Mouse (Mus musculus) midbrain, postnatal 0 days (tissue): Measurements from ENCODE around the gene Fam169b. TPM values are rescaled to one million over a fixed set of nuclear protein-coding genes. Genes with fewer than 3 reads are reported as not detected.

Source experiments
- ATAC-seq: fragments of 200-750 bp; cut with Nextera tagmentation; 2 replicates; pipeline ENCODE4 v1.8.0; 2017; ENCODE audit warnings: moderate number of reproducible peaks, mild to moderate bottlenecking, moderate TSS enrichment, moderate library complexity; ENCODE audit not compliant: low FRiP score
- DNase-seq: peaks from one replicate; pipeline ENCODE4 v3.0.0-alpha.2; 2015; ENCODE audit warnings: low spot score
- H3K27ac ChIP-seq: fragments of 300-500 bp; sonication (generic); 2 replicates; pipeline ENCODE4 v1.5.1; 2014; ENCODE audit warnings: low read depth, mild to moderate bottlenecking, low read length, mixed read lengths
- H3K27me3 ChIP-seq: fragments of 300-500 bp; sonication (generic); 2 replicates; pipeline ENCODE4 v1.6.1; 2014; ENCODE audit warnings: low read length, control low read depth, mixed read lengths; ENCODE audit not compliant: insufficient read depth
- H3K36me3 ChIP-seq: fragments of 300-500 bp; sonication (generic); 2 replicates; pipeline ENCODE4 v1.6.1; 2014; ENCODE audit warnings: low read length, control low read depth, mixed read lengths; ENCODE audit not compliant: insufficient read depth
- H3K4me1 ChIP-seq: fragments of 300-500 bp; sonication (generic); 2 replicates; pipeline ENCODE4 v1.6.1; 2014; ENCODE audit warnings: mild to moderate bottlenecking, control low read depth, antibody characterized with exemption, low read length, mixed read lengths; ENCODE audit not compliant: insufficient read depth
- H3K4me2 ChIP-seq: fragments of 300-500 bp; sonication (generic); 2 replicates; pipeline ENCODE4 v1.6.1; 2014; ENCODE audit warnings: low read depth, mild to moderate bottlenecking, low read length, mixed read lengths; ENCODE audit not compliant: poor library complexity, severe bottlenecking
- H3K4me3 ChIP-seq: fragments of 300-500 bp; sonication (generic); 2 replicates; pipeline ENCODE4 v1.5.1; 2014; ENCODE audit warnings: low read depth, mild to moderate bottlenecking, low read length, moderate library complexity
- H3K9ac ChIP-seq: fragments of 300-500 bp; sonication (generic); replicated peaks from 2 replicates; pipeline ENCODE4 v1.6.1; 2014; ENCODE audit warnings: mild to moderate bottlenecking, low read length, moderate library complexity, mixed read lengths; ENCODE audit not compliant: poor library complexity, severe bottlenecking
- H3K9me3 ChIP-seq: fragments of 300-500 bp; sonication (generic); 2 replicates; pipeline ENCODE4 v1.6.1; 2016; ENCODE audit warnings: low read length, control low read depth
- CTCF ChIP-seq: IDR thresholded peaks from 2 replicates; pipeline ENCODE4 v1.5.1; 2016; ENCODE audit warnings: antibody characterized with exemption, mild to moderate bottlenecking
- WGBS: fragments of 180-500 bp; shearing (Covaris S2); extraction: QIAGEN DNeasy Blood & Tissue Kit; methylation state at CpG from one replicate; pipeline ENCODE4 v1.1.7; 2014; 5-methylcytosine and 5-hydroxymethylcytosine counted together
- polyA plus RNA-seq: library from polyadenylated mRNA; unstranded; fragments of >200 nt; fragmentation: Nextera tagmentation; extraction: Ambion mirVana; gene quantifications from 2 replicates; pipeline ENCODE4 v1.2.1, GENCODE M21; 2015
- total RNA-seq: library from RNA; depleted of rRNA; stranded (reverse); fragments of >200 nt; gene quantifications from 2 replicates; pipeline ENCODE4 v1.2.3, GENCODE M21; 2014

Fam169b gene
- total and polyA plus RNA-seq, 2 experiments from 2014 or later: not detected

- Histone ChIP-seq H3K27me3 (no peaks in the 10 kb centered on the region), H3K27ac (no peak overlapping the region), H3K9ac (no peak overlapping the region), H3K4me3 (no peak overlapping the region), H3K4me2 (no peak overlapping the region), H3K4me1 (no peaks in the 10 kb centered on the region), H3K36me3 (no peaks in the 10 kb centered on the region), H3K9me3 (no peaks in the 10 kb centered on the region)
- no peak for DNase-seq
- no peak for ATAC-seq
- 72% methylated on average over 16 of the region's 16 CpGs for WGBS
- TF ChIP-seq CTCF: no peak
Observed at GRCm38 (mm10) chr7:68293997-68294789, 20.6 kb downstream of the Fam169b start.

- Histone ChIP-seq H3K9me3 (no peaks in the 10 kb centered on the region), H3K27ac (no peak overlapping the region), H3K36me3 (no peaks in the 10 kb centered on the region), H3K4me1 (no peaks in the 10 kb centered on the region), H3K4me3 (no peak overlapping the region), H3K27me3 (no peaks in the 10 kb centered on the region), H3K4me2 (no peak overlapping the region), H3K9ac (no peak overlapping the region)
- no peak for ATAC-seq
- WGBS: 90% methylated on average over 5 of the region's 5 CpGs
- no peak for TF ChIP-seq CTCF
- no peak for DNase-seq
Observed at GRCm38 (mm10) chr7:68296487-68296886, 22.8 kb downstream of the Fam169b start.

GRCm38 (mm10) chr7:68298381-68299076 is 24.9 kb downstream of the Fam169b start:
- TF ChIP-seq CTCF: no peak
- no peaks in the 10 kb centered on the region for H3K27me3 ChIP-seq
- no peak overlapping the region for H3K4me3 ChIP-seq
- no peak overlapping the region for H3K27ac ChIP-seq
- H3K9ac ChIP-seq: no peak overlapping the region
- no peaks in the 10 kb centered on the region for H3K9me3 ChIP-seq
- H3K4me2 ChIP-seq: no peak overlapping the region
- ATAC-seq (no peak), DNase-seq (no peak)
- no peaks in the 10 kb centered on the region for H3K36me3 ChIP-seq
- no peaks in the 10 kb centered on the region for H3K4me1 ChIP-seq
- 85% methylated on average over 13 of the region's 13 CpGs for WGBS

DNA sequence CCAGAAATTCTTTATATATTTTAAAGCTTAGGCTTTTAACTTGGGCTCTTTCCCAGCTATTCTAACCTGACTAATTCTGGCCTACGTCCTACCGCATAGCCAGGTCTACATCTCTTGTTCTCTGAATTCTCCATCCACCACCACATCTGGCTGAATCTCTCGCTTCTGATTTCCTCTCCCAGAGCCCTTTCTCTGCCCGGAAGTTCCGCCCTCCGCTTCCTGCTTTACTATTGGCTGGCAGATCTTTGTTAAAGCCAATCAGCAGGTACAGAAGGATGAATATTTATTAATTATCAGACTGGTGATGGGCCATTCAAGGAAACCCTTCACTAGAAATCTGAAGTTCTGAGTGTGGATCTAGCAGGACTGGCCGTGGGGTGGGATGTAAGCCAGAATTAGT is 27.5 kb downstream of the Fam169b start:
- no peak overlapping the region for H3K4me2 ChIP-seq
- H3K4me3 ChIP-seq: no peak overlapping the region
- DNase-seq: no peak
- no peaks in the 10 kb centered on the region for H3K4me1 ChIP-seq
- no peak overlapping the region for H3K9ac ChIP-seq
- no peaks in the 10 kb centered on the region for H3K27me3 ChIP-seq
- no peak for ATAC-seq
- H3K36me3 ChIP-seq: no peaks in the 10 kb centered on the region
- WGBS: 84% methylated on average over 7 of the region's 7 CpGs
- no peaks in the 10 kb centered on the region for H3K9me3 ChIP-seq
- TF ChIP-seq CTCF: no peak
- no peak overlapping the region for H3K27ac ChIP-seq

DNA sequence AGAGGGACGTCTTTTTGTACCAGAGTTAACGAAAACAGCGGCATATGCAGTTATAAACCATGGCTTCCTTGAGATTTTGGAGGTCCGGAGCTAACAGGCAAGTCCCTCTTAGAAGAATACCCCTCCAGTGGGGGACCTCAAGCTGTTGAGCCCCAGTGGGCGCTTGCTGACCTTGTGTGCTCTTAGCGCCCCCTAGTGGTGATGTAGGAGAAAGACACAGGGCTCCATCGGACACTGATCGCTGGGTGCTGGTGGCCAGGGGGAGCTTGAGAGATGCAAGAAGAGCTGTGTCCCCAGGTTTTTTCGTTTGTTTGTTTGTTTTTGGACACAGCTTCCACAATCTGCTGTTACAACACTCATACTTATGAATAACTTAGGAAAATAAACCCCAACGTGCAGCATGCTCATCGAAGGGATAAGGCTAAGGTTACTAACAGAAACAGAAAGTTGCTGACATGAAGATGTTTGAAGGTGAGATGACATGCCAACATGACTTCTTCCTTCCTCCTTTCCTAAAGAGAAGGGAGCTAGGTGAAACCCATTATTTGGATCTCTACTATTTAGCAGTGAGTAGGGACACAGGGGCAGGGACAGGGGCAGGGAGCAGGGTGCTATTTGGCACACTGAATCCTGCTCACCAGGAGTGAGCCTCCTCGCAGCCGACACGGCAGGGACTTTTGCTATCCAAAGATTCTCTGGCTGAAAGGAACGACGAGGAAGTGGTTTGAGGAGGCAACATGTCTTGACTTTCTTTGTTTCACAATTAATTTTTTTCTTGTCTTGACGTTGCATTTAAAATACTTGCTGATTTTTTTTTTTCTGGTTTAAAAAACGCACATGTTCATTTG is 29.2 kb downstream of the Fam169b start:
- H3K9ac ChIP-seq: no peak overlapping the region
- H3K4me1 ChIP-seq: no peaks in the 10 kb centered on the region
- H3K9me3 ChIP-seq: no peaks in the 10 kb centered on the region
- H3K36me3 ChIP-seq: no peaks in the 10 kb centered on the region
- TF ChIP-seq CTCF: peak; percentile 96
- DNase-seq (peak; percentile 85), ATAC-seq (peak; percentile 63; the same call in 1 of the 2 replicates)
- H3K27ac ChIP-seq: no peak overlapping the region
- H3K4me2 ChIP-seq: peak overlapping the region; percentile 36
- no peak overlapping the region for H3K4me3 ChIP-seq
- 29% methylated on average over 18 of the region's 18 CpGs for WGBS
- H3K27me3 ChIP-seq: no peaks in the 10 kb centered on the region
